Mouse (Mus musculus) right cerebral cortex, adult 18-20 months (tissue): Measurements from ENCODE around the gene Map3k10.
A peak's percentile ranks its signal among the peaks of the same experiment; 100 is the strongest.
"Not testable (repeated sequence)": the region's sequence is repeated elsewhere in the genome, so short reads cannot be mapped to it uniquely, and the experiment has no call there.

ENCODE experiments used
- DNase-seq: peaks from one replicate; pipeline ENCODE4 v3.0.0; 2022; ENCODE audit warnings: mixed read lengths

The Map3k10 gene

DNA sequence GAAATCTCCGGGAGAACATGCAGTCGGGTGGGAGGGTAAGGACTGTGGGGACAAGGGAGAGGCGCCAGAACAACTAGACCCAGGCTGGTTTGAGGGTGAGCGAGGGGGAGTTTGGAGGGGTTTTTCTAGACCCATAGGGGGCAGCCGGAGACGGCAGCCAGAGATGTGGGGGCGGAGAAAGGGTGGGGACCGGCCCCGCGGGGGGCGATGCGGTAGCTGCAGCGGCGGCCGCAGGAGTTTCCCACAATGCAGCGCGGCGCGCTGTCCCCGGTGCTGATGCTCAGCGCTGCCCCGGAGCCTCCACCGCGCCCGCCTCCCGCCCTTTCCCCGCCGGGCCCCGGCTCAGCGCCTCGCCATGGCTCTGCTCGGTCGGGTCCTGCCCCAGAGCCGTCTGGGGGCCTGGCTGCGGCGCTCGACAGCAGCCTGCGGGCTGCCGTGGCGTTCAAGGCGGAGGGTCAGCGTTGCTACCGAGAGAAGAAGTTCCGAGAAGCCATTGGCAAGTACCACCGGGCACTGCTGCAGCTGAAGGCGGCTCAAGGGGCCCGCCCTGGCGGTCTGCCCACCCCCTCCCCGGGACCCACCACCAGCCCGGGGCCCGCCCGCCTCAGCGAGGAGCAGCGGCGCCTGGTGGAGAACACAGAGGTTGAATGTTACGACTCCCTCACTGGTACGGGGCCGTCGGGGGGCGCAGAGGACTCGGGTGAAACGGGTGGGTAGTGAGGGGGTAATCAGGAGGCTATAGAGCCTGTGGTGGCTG, 20.5 kb downstream of the Map3k10 start, which contains the start of gene Ttc9b:
Ttc9b (plus strand) TSS at position 235 of the 757 bp plus-strand sequence.
- DNase-seq, result peak; percentile 84

DNA sequence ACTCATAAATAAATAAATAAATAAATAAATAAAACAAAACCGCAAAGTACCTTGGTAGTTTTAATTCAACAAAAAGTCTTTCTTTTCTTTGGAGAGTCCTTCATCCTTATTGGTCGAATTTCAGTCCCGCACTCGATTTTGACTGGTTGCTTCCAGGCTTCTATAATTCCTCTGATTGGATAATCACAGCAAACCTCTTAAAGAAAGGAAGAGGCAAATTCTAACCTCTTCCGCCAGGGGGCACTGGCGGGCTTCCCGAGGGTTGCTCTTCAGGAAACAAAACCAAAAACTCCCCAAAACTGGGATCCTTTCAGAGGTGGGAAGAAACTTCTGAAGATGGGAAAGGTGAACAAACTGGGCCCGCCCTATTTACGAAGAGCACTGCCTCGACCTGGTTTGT, 23.4 kb downstream of the Map3k10 start:
- peak; percentile 80 for DNase-seq

DNA sequence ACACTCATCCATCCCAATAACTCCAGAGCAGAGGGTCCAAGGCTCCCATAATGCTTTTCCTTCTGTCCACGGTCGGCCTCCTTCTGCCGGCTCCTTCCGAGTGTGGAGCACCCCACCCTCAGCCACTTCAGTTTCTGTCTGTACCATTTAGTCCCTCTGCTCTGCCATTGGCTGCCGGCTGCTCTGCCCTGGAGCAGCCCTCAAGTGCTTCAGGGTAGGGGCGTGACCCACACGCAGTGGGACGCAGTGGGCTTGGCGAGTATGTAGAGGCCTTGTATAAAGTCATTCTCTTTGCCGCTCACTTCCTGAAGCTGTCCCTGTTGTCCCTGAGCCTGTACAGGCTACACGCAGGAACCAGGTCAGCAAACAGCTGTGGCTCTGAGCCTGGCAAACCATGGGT, 24.7 kb downstream of the Map3k10 start:
- no peak for DNase-seq

DNA sequence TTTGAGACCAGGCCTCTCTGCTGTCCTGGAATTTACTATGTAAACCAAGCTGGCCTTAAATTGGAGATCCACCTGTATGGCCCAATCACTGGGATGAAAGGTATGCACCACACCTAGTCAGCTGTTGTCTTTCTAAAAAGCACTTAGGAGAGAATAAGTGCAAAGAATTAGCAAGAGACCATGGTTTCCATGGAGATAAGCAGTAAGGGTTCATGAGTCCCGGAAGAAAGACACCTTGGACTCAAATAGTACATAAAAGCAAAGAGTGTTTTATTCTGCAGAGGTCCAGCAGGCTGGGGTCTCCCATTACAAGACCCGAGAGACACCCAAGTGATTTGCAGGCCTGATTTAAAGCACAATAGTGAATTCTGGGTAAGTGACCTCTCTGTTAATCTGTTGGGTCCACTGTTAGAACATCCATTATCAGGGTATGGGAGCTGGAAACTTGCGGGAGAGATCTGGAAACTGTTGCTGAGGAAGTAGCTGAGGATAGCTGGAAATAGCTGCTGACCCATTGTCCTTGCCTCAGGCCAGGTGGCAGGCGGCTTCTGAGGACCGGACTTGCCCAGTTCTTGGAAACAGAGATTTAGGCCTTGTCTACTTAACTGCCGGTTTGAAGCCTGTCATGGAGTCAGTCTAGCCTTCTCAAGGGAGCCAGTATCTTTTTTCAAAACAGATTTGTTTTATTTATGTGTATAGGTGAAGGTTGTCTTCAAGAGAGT, 27.0 kb downstream of the Map3k10 start:
- DNase-seq, result no peak

DNA sequence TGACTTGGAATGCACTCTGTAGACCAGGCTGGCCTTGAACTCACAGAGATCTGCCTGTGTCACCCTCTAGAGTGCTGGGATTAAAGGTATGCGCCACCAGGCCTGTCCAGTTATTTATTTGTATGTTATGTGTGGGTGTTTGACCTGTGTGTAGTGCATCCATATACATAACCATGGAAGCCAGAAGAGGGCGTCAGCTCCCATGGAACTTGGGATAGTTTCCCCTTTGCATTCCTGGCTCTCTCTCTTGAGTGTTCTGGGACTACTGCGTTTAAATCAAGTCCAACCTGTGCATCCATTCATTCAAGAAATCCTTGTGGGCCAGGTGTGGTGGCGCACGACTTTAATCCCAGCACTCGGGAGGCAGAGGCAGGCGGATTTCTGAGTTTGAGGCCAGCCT, 27.9 kb downstream of the Map3k10 start:
- DNase-seq, result no peak

DNA sequence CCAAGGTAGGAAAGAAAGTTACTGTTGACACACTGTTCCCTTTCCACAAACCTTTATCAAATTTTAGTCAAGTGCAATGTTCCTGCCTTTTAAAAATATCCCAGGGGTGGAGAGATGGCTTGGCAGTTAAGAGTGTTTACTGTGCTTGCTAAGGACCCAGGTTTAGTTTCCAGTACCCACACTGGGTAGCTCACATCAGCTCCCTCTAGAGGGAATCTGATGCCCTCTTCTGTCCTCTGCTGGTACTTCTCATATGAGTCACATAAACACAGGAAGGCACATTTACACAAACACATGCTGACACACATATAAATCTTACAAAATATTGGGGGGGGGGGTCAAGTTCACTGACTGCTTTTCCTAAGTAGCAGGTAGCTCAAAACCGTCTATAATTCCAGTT, 29.9 kb downstream of the Map3k10 start:
- DNase-seq, result no peak

DNA sequence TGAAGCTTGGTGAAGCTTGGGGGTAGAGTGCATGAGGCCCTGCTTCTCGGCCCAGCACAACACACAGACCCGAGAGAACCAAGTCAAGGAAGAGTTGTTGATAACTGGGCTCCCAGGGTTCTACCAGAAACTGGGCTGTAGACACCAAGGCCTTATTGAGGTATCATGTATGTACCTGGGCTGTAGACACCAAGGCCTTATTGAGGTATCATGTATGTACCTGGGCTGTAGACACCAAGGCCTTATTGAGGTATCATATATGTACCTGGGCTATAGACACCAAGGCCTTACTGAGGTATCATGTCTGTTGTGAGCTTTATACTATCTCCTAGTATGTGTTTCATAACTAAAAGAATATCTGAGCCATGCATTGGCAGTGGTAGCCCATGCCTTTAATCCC, 39.3 kb downstream of the Map3k10 start:
- not testable (repeated sequence) for DNase-seq

DNA sequence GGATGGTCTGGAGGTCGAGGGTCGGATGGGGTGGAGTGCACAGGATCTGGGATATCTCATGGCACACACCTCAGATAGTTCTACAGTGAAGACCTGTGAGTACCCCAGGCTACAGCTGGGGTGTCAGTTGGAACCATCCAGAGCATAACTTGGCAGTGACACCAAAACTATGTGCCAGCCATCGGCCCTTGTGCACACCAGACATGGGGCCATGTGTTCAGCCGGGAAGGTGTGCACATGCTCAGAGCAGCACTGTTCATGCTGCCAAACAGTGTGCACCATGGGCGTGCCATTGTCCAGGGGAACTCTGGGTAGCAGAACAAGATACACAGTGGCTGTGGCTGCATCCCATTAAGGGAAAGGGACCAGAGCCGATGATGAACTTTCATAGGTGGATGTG, 39.7 kb downstream of the Map3k10 start:
- DNase-seq, result no peak

DNA sequence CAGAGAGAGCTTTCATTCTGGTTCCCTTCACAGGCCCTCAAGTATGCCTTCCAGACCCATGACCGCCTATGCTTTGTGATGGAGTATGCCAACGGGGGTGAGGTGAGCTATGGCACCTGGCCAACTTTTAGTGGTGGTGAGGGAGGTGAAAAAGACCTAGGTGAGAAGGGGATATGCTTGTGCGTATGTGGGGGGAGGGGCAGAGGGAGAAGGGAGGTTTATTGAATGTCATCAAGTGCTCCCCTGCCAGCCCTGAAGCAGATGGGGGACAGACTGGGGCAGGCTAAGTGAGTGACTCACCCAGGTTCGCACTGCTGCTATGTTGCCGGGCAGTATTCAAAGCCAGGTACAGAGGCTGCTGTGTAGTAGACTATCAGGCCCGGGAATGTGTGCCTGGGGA, 41.2 kb downstream of the Map3k10 start:
- DNase-seq, result no peak

DNA sequence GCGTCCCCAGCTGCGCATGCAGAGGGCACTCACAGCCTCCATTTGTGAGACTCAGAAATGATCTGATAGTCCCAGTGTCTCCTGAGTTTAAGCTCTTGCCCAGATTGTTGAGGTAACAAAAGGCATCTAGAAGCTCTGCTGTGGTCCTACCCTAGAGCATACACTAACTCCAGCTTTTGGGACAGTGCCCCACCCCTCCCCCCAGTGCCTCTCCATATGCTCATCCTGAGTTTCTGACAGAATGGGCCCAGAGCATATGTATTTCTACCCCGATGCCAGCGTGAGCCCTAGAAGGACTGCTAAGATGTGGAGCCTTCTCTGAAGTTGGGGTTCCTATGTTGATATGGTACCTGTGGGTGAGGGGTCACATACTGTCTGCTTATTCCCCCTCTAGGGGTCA, 43.0 kb downstream of the Map3k10 start:
- DNase-seq, result no peak

DNA sequence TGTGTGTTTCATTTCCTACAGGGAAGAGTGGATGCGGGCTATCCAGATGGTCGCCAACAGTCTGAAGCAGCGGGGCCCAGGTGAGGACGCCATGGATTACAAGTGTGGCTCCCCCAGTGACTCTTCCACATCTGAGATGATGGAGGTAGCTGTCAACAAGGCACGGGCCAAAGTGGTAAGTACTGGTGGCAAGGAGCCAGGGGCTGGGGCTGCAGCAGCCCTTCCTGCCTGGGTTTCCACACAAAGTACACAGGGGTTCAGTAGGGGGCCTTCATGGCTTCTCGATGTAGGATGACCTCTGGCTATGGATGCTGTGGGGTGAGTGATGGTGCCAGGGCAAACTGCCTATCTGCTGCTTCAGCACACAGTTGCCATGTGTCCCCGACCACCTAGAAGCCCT, 45.6 kb downstream of the Map3k10 start:
- DNase-seq, result not testable (repeated sequence)

DNA sequence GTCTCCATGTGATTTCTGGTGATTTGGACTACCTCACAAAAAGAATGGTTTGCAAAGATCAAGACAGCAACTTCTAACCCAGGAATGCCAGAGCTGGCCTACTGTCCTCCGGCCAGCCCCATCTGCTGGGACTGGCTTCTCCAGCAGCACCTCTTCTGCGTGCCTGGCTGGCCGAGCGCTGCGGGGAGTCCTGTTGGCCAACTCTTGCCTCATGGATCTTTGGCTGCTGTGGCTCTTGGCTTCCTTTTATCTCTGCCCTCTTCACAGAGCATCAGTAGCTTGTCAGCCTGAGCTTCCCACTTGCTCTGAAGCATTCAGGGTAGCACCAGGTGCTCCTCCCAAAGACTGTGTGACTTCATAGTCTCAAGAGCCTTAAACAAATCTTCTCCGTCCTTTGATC, 46.2 kb downstream of the Map3k10 start:
- no peak for DNase-seq

DNA sequence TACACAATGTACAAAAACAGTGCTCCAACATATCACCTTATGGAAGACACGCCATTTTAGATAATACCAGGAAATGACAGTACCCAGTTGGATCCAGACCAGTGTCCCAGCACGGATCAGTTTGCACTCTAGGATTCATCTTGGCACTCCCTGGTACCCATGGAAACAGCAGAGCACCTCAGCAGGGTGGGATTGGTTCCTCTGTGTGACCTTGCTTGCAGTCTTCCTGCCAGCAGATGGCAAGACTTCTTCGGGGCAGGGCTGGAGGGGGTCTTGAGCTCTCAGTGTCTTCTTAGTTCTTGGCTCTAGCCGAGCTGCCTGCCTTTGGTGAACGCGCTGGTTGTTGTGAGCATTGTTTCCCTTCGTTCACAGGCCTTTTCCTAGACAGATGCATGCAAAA, 46.7 kb downstream of the Map3k10 start:
- no peak for DNase-seq

DNA sequence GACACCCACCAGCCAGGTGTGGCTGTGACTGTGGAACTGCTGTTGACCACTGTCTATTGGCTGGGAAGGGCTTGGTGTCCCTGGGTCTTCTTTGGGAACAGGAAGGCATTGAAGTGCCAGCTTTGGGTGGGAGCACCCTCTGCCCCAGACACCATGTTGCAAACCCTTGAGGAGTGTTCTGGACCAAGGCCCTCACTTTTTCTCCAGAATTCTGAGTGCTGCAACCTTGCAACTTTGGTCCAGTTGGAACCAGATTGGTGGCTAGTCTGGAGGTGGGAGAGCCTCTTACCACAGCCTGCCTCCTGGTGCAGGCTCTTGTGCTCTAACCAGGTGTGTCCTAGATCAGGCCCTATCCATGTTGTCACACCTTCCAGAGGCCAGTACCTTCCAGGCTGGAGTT, 49.4 kb downstream of the Map3k10 start:
- DNase-seq, result no peak

DNA sequence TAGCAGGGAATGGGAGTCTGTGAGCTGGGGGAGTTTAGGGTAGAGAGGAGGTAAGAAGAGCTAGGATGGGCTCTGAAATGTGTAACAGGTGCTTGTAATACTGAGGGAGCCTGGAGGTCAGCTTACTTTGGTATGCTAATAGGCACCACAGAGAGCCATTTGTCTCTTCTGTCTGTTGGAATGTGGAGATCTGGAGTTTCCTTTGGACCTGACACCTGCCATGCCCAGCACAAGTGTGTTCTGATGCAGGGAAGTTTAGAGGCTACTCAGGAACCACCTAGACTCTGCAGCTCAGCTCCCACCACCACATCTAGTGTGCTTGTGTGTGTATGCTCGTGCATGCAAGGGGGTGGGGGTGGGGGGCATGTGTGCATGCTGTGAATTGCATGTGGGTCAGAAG, 52.2 kb downstream of the Map3k10 start:
- DNase-seq, result no peak

DNA sequence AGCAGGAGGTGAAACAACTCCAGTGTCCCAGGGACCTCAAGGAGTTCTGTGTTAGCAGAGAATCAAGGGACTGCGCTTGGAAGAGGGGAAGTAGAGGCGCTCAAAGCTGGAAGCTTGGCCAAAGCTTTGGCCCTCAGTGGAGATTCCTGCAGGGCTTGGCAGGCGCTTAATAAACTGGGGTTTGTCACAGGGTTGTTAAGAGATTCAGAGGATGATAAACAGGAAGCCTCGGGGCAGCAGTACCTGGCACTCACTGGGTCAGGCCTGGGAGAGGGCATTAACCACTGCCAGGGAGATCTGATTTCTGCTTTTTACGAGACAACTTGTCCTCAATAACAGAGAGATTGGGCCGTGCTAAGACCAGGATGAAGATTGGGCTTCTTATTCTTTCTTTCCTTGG, 53.4 kb downstream of the Map3k10 start:
- no peak for DNase-seq

DNA sequence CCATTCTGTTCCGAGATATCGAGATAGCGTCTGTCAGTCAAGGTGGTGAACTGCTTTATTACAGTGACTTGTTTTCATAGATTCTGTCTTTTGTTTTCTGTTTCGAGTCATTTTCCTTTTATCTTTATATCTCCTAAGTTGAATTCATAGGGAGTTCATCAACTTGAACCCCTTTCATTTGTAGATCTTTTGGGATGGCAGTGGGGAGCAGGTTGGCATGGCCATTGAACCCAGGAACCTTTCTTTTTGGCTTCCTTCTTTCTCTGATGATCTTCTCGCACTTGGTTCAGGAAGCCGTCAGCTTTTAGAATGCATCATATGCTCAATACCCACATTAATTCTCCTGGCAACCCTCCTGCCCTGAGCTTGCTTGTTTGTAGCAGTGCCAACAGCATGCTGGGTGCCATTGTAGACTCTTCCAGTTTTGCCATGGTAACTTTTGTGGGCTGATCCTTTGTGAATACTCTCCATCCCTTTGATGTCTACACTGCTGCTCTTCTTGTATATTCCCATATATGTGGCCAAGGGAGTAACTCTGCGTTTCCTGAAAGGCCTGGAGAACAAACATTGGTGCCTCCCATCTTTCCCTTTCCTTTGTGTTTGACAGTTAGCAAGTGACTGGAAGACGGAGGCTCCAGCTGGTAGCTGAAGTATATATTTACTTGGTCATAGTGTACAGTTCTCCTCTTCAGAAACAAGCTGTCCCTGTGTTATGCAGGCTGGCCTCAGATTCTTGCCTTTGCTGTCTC, 60.5 kb downstream of the Map3k10 start:
- peak; percentile 56 for DNase-seq

DNA sequence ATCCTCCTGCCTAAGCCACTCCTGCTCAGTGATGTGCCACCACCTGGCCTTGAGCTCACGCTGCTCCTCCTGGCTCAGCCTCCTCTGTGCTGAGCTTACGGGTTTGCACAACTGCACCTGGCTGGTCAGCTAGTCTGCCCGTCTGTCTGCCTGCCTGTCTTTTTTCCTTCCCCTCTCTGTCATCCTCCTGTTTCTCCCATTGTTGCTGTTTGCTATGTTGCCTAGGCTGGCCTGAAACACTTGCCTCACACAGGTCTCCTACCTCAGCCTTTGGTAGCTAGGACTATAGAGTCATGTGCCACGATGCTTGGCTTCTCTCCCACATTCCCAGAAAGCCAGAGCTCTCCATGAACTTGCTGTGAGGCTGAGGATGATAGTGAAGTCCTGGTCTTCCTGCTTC, 61.5 kb downstream of the Map3k10 start:
- no peak for DNase-seq

DNA sequence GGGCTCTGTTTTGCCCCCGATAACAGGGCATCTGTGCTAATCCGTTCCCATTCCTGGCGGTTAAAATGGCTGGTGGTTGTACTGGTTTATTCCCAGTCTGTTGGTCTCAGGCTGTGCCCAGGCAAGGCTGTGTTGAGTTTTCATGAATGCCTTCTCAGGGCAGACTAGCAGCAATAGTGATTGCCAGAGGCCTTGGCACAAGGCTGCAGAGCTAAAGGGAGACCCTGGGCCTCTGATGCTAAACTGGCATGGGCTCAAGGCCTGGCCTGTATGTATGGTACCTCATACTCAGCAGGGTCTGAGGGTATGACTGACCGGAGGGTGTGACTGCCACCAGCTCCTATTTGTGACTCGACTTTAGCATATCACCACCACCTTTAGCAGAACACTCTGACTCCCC, 63.5 kb downstream of the Map3k10 start:
- no peak for DNase-seq

DNA sequence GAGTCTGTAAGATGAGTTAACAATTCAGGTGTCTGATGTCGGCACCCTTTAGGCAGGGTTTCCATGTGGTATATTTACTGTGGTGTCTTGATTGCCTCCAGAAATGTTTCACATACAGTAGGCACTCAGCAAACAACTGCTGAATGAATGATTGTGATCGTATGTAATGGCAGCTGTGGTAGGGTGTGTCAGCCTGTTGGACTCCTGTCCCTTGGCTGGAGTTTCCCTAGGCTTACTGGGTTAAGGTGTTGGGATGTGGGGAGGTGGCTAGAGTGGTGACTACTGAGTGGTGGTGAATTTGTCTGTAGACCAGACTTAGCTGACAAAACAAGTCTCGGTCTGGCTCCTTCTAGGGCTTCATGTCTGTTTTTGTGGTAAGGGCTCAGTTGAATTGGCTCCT, 64.0 kb downstream of the Map3k10 start:
- DNase-seq, result no peak

DNA sequence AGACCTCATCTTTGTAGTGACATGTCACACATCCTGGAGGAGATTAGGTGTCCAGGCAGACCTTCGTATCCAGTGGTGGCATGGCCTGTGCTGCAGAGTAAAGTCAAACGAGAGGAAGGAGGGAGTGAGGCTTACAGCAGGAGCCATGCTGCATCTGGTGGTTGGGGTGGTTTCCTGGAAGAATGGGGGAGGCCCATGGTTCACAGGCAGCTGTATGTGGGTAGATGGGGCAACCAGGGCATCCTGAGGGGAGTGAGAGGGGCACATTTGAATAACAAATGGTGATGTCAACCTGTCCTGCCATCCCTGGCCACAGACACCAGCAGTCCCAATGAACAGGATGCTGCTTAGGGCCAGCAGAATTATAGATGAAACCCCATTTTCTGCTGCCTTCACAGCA, 64.7 kb downstream of the Map3k10 start:
- no peak for DNase-seq

DNA sequence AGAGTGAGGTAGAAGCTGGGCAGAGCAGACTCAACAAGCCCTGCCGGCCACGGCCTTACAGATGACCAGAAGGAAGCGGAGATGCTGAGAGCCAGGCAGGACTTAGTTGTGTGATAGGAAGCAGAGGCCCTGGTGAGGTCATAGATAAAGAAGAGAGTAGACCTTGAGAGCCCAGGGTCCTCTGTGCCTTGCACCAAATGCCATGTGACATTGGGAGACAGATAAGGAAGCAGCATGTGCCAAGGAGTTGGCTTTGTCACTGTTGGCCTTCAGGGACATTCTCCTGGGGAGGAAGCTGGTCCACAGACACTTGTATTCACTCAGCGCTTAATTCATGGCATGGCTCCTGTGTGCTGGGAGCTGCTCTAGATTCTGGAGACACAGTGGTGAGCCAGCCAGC, 65.1 kb downstream of the Map3k10 start:
- no peak for DNase-seq

DNA sequence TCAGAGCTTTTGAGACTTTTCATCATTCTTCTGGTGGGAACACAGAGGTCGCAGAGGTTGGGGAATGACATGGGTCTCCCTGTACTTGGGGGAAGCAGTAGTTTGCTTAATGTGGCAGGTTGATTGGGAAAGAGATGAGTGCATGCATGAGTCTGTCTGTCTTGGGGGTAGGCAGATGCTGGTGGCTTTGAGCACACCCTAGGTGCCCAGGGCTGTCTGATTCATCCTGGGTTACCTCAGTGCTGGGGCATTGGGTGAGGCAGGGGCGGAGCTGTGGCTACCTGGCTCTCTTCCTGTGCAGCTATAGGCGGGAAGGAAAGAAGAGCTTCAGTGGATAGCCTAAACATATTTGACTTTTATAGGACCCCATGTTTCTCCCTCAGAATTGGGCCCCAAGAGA, 66.3 kb downstream of the Map3k10 start:
- DNase-seq, result no peak

DNA sequence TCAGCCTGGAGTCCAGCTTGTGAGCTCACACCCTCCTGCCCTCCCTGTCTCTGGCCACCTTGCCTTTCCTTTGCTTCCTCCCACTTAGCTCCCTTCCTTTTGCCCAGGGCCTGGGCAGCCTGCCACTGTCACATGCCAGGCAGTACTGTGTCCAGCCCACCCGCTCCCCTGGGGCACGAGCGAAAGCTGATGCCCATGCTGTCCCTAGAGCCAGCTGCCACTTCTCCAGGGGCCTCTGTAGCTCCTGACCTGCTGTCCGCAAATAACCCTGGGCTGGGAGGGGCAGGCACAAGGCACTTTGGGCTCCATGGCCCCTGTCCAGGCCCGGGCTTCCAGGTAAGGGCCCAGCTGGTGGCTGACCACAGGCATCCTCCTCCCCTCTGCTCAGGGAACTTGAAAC, 66.8 kb downstream of the Map3k10 start:
- peak; percentile 59 for DNase-seq
